Mouse (Mus musculus): ENCODE measurements around the gene Prkcb. TPM values are rescaled to one million over a fixed set of nuclear protein-coding genes. Genes with fewer than 3 reads are reported as not detected.

Gene Prkcb
- total RNA-seq, 2 experiments from 2014 or later = 3.6 to 11.4 TPM

- no peak for ATAC-seq (replicated peaks; ENCODE audit: low FRiP score, low TSS enrichment, poor library complexity, severe bottlenecking)
These were observed 270.4 kb downstream of the Prkcb start for GRCm38 (mm10) chr7:122558912-122559311.

GRCm38 (mm10) chr7:122562586-122562985 is 274.0 kb downstream of the Prkcb start:
- no peak for ATAC-seq (replicated peaks; ENCODE audit: low FRiP score, low TSS enrichment, poor library complexity, severe bottlenecking)

GRCm38 (mm10) chr7:122565371-122565770 is 276.8 kb downstream of the Prkcb start:
- no peak for ATAC-seq (replicated peaks; ENCODE audit: low FRiP score, low TSS enrichment, poor library complexity, severe bottlenecking)

GRCm38 (mm10) chr7:122566011-122566410 is 277.5 kb downstream of the Prkcb start:
- no peak for ATAC-seq (replicated peaks; ENCODE audit: low FRiP score, low TSS enrichment, poor library complexity, severe bottlenecking)

GRCm38 (mm10) chr7:122568787-122569186 is 280.2 kb downstream of the Prkcb start:
- no peak for ATAC-seq (replicated peaks; ENCODE audit: low FRiP score, low TSS enrichment, poor library complexity, severe bottlenecking)

- no peak for ATAC-seq (replicated peaks; ENCODE audit: low FRiP score, low TSS enrichment, poor library complexity, severe bottlenecking)
These were observed 281.9 kb downstream of the Prkcb start for GRCm38 (mm10) chr7:122570407-122570806.

GRCm38 (mm10) chr7:122573101-122573635 is 284.6 kb downstream of the Prkcb start:
- ATAC-seq (replicated peaks; ENCODE audit: low FRiP score, low TSS enrichment, poor library complexity, severe bottlenecking) = no peak

- no peak for ATAC-seq (replicated peaks; ENCODE audit: low FRiP score, low TSS enrichment, poor library complexity, severe bottlenecking)
These were observed 285.9 kb downstream of the Prkcb start for GRCm38 (mm10) chr7:122574418-122574817.

GRCm38 (mm10) chr7:122575056-122575455 is 286.5 kb downstream of the Prkcb start:
- ATAC-seq (replicated peaks; ENCODE audit: low FRiP score, low TSS enrichment, poor library complexity, severe bottlenecking) = no peak

- ATAC-seq (replicated peaks; ENCODE audit: low FRiP score, low TSS enrichment, poor library complexity, severe bottlenecking) = no peak
These were observed 287.0 kb downstream of the Prkcb start for GRCm38 (mm10) chr7:122575506-122575905.

GRCm38 (mm10) chr7:122577571-122577970 is 289.0 kb downstream of the Prkcb start:
- no peak for ATAC-seq (replicated peaks; ENCODE audit: low FRiP score, low TSS enrichment, poor library complexity, severe bottlenecking)

GRCm38 (mm10) chr7:122579461-122580157 is 291.1 kb downstream of the Prkcb start:
- ATAC-seq (replicated peaks; ENCODE audit: low FRiP score, low TSS enrichment, poor library complexity, severe bottlenecking) = no peak

- no peak for ATAC-seq (replicated peaks; ENCODE audit: low FRiP score, low TSS enrichment, poor library complexity, severe bottlenecking)
These were observed 291.6 kb downstream of the Prkcb start for GRCm38 (mm10) chr7:122580158-122580475.

GRCm38 (mm10) chr7:122584421-122585151 is 296.0 kb downstream of the Prkcb start:
- no peak for ATAC-seq (replicated peaks; ENCODE audit: low FRiP score, low TSS enrichment, poor library complexity, severe bottlenecking)

- no peak for ATAC-seq (replicated peaks; ENCODE audit: low FRiP score, low TSS enrichment, poor library complexity, severe bottlenecking)
These were observed 307.3 kb downstream of the Prkcb start for GRCm38 (mm10) chr7:122595897-122596296.

GRCm38 (mm10) chr7:122596596-122597170 is 308.1 kb downstream of the Prkcb start:
- ATAC-seq (replicated peaks; ENCODE audit: low FRiP score, low TSS enrichment, poor library complexity, severe bottlenecking) = no peak

- ATAC-seq (replicated peaks; ENCODE audit: low FRiP score, low TSS enrichment, poor library complexity, severe bottlenecking) = no peak
These were observed 308.8 kb downstream of the Prkcb start for GRCm38 (mm10) chr7:122597313-122597712.

GRCm38 (mm10) chr7:122600856-122601255 is 312.3 kb downstream of the Prkcb start:
- no peak for ATAC-seq (replicated peaks; ENCODE audit: low FRiP score, low TSS enrichment, poor library complexity, severe bottlenecking)

- no peak for ATAC-seq (replicated peaks; ENCODE audit: low FRiP score, low TSS enrichment, poor library complexity, severe bottlenecking)
These were observed 316.5 kb downstream of the Prkcb start for GRCm38 (mm10) chr7:122605066-122605465.

- ATAC-seq (replicated peaks; ENCODE audit: low FRiP score, low TSS enrichment, poor library complexity, severe bottlenecking) = no peak
These were observed 320.9 kb downstream of the Prkcb start for GRCm38 (mm10) chr7:122609420-122609819.

- no peak for ATAC-seq (replicated peaks; ENCODE audit: low FRiP score, low TSS enrichment, poor library complexity, severe bottlenecking)
These were observed 321.6 kb downstream of the Prkcb start for GRCm38 (mm10) chr7:122610161-122610560.
